20 mouse cellular contexts compared by ENCODE assay signal in the genomic region with DNA sequence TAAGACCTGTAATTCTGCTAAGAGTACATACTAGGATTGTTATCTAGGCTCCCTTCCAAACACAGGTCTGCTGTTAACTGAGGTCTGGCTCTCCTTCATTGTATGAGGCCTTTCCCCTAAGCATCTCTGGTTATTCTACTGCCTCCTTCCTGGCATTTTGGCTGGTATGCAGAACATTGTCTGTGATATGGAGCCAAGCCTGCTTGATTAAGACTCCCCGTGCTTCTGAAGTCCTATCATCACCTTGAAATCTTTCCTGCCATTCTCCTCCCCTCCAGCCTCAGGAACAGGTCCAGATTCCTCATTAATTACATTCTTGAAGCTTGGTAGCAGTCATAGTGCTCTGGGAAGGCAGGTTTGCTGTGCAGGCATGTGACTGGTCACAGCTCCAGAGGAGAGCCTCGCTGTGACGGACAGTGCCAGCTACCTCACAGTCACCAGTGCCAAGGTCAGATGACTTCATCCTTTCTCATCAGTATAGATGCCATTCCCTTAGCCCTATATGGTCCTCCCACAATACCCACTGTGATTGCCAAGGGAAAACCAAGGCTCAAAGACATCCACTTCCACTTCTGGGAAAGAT. TPM values are rescaled to one million over a fixed set of nuclear protein-coding genes. Genes with fewer than 3 reads are reported as not detected.
DNase-seq lines count a peak whose midpoint lies in the region; ATAC-seq and TF ChIP-seq lines count a peak whose summit lies in the region.
"Had no signal": no experiment of that assay in that cellular context is flagged by ENCODE, and none has a peak within 500 bp of the region (broad histone marks: within the 10 kb centered on the region; RNA-seq: fewer than 3 reads in every experiment).

No protein-coding gene starts in this region.

- peak overlapping the region; percentile 65 for H3K27ac ChIP-seq in kidney, adult 2 months (ENCODE audit: insufficient read depth, low read depth, low read length)
- H3K27ac ChIP-seq: embryonic facial prominence, embryonic 10.5 days; hindbrain, embryonic 13.5 days; intestine, embryonic 15.5 days; midbrain, embryonic 12.5 days; neural tube, embryonic 15.5 days had no signal

- WGBS in kidney, adult 2 months = 62% methylated on average over 3 of the region's 3 CpGs

- no peak for TF ChIP-seq POLR2A in kidney, adult 2 months (IDR thresholded peaks at IDR 0.05; ENCODE audit: low read depth, low read length)

- H3K36me3 ChIP-seq in kidney, adult 2 months (ENCODE audit: control insufficient read depth, insufficient read depth, low read length) = no peaks in the 10 kb centered on the region
- H3K36me3 ChIP-seq: embryonic facial prominence, embryonic 10.5 days; hindbrain, embryonic 13.5 days; intestine, embryonic 15.5 days; midbrain, embryonic 12.5 days; neural tube, embryonic 15.5 days had no signal

- peak; percentile 68; the same call in 1 of the 2 replicates for ATAC-seq in cerebellum, adult (ENCODE audit: insufficient number of reproducible peaks, low FRiP score, low TSS enrichment)
- ATAC-seq: forebrain, embryonic 14.5 days; intestine, embryonic 15.5 days had no signal

- peaks cover 8% of the 10 kb centered on the region; the same call in 1 of the 2 replicates for H3K4me1 ChIP-seq in kidney, adult 2 months (ENCODE audit: control insufficient read depth, insufficient read depth, low read length)
- H3K4me1 ChIP-seq: hindbrain, embryonic 13.5 days; intestine, embryonic 15.5 days; midbrain, embryonic 12.5 days; neural tube, embryonic 15.5 days had no signal

- DNase-seq in cerebellum, postnatal 14 days = no peak
- peak; percentile 54 for DNase-seq in kidney, adult 2 months
- DNase-seq in kidney, postnatal 4 days = no peak
- peak; percentile 39 for DNase-seq in adrenal gland, postnatal 14 days
- DNase-seq in ovary, adult 18-20 months (ENCODE audit: low spot score) = no peak
- no peak for DNase-seq in lung, postnatal 4 days
- DNase-seq: B cell, adult 2 months; gastrocnemius, postnatal 36 days; heart, postnatal 10 days; left cerebral cortex, postnatal 4 days; lung, adult 2 months; right cerebral cortex, postnatal 4 days; thymus, postnatal 25 days had no signal

- H3K27me3 ChIP-seq in kidney, adult 2 months (replicated peaks; ENCODE audit: control insufficient read depth, insufficient read depth, low read length) = no peaks in the 10 kb centered on the region
- H3K27me3 ChIP-seq: hindbrain, embryonic 13.5 days; intestine, embryonic 15.5 days; midbrain, embryonic 12.5 days; neural tube, embryonic 15.5 days had no signal

- H3K4me3 ChIP-seq in kidney, adult 2 months (ENCODE audit: insufficient read depth, low read depth, low read length) = no peak overlapping the region
- H3K4me3 ChIP-seq: embryonic facial prominence, embryonic 10.5 days; hindbrain, embryonic 13.5 days; intestine, embryonic 15.5 days; midbrain, embryonic 12.5 days; neural tube, embryonic 15.5 days had no signal

- TF ChIP-seq CTCF in kidney, adult 2 months (conservative IDR thresholded peaks at IDR 0.05; ENCODE audit: insufficient read depth, insufficient read length, low read depth, low read length) = no peak

RNA-seq across cellular contexts. Expression of gene Sytl2, which starts 30.5 kb away (rescaled TPM):
- 9.0 and 9.6 TPM in 2 replicates for polyA plus RNA-seq in kidney, adult 2 months (2012; rRNA removed)
- 5.5 and 5.6 TPM in 2 replicates for total RNA-seq in adrenal gland, postnatal 14 days (2021)

Comparison
In these comparisons a context has a peak if more than half of its experiments do, and no peak if none do; other contexts are left out.
1. DNase-seq: peak in kidney, adult 2 months (single experiment) and adrenal gland, postnatal 14 days (single experiment); none in cerebellum, postnatal 14 days (0 of 2), kidney, postnatal 4 days (0 of 2), ovary, adult 18-20 months (single experiment) and lung, postnatal 4 days (0 of 2).